Mouse (Mus musculus) telencephalon, adult 2 months (tissue): ENCODE measurements around the gene Lingo2.

ENCODE experiments used
- DNase-seq: peaks from one replicate; pipeline ENCODE4 v3.0.0-alpha.2; 2011; ENCODE audit warnings: low read depth, low spot score

Gene Lingo2

DNA sequence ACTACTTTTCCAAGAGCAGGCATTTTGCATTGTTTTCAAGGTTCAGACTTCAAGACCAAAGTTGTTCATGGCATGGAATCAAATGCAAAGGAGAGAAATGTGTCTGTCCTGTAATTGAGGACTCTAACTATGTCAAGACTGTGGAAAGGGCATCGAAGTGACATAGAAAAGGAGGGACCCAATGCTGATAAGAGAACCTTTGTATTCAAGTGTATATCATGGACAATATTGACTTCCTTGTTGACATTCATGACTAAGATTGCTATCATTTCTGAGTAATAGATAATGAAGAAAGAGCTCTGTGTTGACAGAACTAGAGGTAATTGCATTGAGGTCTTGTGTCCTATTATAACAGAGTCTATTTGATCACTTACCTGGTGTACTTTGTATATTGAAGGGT lies 390.6 kb downstream of the Lingo2 start:
- no peak for DNase-seq

DNA sequence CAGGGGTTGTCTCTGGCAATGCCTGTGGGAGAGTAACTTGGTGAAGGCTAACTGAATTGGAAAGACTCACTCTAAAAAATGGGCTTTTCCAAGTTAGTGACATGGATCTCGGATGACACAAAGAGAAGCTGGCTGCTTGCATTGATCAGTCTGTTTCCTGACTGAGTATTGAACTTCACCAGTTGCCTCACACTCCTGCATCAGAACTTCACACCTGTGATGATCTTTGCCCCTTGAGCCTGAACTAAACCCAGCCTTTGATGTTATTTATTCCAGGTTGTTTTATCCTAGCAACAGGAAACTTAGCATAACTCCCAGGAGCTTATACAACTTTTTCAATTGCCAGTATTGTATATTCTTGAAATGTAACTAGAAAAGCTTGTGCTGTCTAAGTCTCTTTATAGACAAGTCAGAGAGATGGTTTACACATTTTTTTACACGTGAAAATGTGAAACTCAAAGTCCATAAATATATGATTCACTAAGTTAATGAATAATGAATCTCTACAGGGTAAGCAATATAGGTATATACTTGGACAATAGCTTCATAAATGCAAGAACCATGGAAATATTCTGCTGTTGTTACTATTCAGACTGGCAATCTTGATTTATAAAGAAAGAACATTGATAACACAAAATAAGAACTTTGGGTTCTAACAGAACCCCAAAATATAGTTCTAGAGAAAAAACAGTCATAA lies 410.7 kb downstream of the Lingo2 start:
- no peak for DNase-seq

DNA sequence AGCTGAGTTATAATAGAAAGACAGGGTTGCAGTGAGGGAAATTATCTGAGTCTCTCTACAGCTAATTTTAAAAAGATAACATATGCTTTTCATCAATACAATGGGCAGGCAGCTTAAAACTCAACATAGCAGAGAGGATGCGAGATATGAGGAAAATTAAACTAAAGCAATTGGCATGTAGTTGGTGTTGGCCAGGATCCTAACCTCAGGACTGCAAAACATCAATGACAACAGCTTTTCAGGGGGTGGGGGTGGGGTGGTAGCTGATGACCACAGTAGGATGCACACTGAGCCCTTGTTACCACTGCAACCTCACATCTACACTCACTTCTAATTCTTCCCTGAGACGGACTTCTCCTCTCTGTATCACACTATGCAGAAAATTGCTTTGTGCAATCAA lies 417.7 kb downstream of the Lingo2 start:
- DNase-seq: no peak

DNA sequence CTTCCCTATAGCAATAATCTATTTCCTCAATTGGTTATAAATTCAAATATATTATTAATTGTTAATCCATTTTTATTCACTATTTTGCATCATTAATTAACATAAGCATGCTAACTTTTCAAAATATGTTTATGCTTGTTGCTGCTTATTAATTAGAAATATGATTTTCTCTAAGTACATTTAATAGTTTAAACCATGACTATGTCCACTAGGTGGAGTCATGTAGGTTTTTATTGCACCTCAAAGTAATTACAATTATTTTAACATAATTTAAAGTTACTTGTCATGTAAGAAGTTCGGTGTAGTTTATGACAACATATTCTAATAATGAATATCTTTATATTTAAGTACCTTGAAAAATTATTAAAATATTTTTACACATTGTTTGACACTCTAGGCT lies 461.3 kb downstream of the Lingo2 start:
- DNase-seq: no peak

DNA sequence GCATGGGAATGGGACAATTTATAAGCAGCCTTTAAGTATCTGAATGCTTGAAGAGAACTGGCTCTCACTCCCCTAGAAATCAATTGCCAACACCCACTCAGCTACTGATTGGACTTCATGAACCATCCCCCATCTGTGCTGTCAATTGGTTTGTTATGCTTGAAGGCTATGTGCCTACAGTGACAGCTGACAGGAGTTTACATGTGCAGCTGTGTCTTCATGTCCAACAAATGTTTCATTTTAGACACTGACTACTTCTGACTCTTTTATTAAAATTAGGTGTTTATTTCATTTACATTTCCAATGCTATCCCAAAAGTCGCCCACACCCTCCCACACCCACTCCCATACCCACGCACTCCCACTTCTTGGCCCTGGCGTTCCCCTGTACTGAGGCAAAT lies 516.3 kb downstream of the Lingo2 start:
- DNase-seq: peak; percentile 23

DNA sequence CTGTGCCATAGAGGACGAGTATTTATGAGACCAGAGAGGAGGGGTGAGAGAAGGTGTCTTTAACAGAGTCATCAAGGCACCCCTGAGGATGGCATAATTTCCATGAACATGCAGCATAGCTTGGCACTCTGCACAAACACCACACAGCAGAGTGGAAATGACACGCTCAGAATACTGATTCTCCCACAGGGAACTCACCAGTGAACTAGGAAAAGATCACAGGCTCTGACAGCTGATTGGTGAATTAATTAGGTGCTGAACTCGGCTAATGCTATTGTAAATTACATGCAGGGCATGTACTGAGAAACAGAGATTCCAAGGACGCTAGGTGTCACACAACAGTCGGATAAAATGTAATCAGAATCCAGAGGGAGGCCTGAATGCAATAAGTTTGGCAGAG lies 525.4 kb downstream of the Lingo2 start:
- DNase-seq: no peak

DNA sequence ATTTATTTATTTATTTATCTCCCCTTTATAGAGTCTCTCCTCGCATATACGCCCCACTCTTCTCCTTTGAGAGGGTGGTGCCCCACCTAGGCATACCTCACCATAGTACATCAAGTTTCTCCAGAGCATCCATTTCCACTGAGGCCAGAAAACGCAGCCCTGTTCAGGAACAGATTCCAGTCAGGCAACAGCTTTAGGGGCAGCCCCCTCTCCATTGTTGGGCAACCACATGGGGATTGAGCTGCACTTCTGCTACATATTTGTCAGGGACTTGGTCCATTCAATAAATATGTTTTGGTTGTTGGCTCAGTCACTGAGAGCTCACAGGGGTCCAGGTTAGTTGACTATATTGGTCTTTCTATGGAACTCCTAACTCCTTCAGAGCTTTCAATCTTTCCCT lies 544.2 kb downstream of the Lingo2 start:
- no peak for DNase-seq

DNA sequence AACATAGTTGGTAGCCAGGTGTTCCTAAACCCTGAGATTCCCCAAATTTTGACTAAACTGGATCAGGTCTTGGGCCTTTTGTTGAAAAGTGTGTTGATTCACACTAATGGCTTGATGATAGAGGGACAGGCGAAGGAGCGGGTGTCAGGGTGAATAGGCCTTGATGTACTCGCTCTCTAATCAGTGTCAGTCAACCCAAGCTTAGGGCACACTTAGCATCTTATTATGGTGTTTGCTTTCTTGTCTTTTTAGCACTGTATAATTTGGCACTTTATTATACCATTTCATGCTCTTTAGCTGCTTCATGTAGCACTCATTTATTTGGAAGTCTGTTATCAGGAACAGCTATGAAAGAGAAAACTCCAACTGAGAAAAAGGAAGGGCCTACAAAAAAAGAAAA lies 582.6 kb downstream of the Lingo2 start:
- DNase-seq: peak; percentile 6

DNA sequence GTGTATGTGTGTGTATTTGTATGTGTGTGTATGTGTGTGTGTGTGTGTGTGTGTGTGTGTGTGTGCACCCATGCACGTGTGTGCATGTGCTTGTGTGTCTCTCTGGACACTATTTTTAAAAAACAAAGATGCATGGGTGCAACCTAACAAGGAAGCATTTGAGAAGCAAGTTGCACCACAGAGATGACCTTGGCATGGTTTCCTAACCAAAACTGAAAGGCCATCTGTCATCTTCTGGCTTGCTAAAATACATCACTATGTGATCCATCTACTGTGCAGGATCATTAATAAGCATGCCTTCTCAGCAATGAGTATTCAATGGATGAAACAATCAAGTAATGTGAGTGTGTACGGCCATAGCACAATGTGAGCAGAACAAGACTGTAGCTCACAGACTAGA lies 597.1 kb downstream of the Lingo2 start:
- no peak for DNase-seq

DNA sequence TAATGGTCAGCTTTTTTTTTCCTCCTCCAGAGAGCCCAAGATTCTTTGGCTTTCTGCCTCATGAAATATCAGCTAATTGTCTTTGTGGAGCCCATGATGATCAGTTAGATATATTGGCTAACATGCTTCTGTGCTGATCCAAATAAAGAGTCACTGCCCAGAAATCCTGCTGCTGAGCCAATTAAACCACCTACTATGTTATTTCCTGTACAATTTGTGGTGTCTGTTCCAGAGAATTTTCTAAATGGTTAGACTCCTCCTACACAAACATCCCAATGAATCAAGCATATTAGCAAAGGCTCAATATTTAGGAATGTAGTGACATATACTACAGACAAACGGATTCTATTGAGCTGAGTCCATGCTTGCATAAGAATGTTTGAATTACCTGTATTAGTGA lies 619.8 kb downstream of the Lingo2 start:
- DNase-seq: no peak

DNA sequence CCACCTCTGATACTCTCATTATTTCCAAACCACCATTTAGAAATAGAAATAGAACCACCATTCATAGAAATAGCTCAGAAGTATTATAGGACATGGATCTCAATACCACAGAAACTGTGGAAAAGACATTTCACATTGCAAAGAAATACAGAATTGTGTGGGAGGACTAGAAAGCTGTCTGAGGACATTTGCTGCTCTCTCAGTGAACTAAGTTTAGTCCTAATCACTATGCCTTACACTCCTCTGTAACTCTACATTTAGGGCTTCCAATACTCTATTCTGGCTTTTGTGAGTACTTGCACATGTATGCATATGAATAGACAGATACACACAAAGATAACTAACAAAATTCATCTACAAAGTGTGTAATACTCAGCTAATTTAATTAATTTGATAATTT lies 625.9 kb downstream of the Lingo2 start:
- peak; percentile 50 for DNase-seq

DNA sequence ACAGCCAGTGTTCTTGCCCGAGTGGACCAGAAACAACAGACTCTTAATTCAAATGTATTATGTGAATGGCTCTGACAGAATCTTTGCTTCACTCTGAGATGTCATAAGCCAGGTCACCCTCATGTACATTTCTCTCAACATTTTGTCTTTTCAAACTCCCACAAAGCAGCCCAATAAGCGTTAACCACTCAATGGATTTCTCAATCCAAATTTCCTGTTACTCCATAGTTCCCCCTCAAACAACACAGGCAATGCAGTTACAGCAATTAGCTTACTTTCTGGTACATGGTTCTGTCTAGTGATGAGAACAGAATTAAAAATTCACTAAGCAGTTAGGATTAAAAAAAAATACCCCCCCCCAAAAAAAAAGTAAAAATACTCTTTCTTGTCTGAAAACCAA lies 638.5 kb downstream of the Lingo2 start:
- DNase-seq: no peak

DNA sequence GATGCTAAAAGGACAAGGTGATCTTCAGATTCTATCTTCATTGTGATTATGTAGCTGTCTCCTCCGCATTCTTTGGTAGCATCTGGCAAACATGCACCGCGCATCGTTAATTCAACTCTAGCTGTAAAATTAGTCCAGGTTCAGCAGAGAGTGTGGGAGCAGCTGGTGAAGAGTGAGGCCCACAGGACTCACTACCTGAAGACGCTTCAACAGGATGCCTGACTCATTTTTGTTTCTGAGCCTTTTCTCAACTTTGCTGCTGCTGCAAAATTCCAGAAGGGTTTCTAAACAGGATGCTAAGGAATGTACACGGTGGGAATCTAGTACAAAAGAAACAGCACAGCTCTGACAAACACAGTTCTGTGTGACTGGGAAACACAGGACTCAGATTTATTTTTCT lies 640.1 kb downstream of the Lingo2 start:
- no peak for DNase-seq

DNA sequence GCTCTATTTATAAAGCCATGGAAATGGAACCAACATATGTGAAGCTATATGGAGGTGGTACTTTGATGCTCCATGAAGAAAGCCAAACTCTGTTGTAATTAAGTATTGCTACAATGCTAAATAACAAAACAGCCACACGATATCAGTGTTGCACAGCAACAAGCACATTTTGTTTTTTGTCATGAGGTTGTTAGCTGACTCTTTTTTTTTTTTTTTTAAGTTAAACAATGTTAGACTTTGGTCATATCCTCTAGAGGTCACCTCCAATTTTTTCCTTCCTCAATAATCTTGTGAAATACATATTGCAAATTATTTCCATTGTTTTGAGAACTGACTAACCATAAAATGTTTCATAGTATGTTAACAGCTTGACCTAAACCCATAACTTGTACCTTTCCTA lies 646.3 kb downstream of the Lingo2 start:
- DNase-seq: no peak

DNA sequence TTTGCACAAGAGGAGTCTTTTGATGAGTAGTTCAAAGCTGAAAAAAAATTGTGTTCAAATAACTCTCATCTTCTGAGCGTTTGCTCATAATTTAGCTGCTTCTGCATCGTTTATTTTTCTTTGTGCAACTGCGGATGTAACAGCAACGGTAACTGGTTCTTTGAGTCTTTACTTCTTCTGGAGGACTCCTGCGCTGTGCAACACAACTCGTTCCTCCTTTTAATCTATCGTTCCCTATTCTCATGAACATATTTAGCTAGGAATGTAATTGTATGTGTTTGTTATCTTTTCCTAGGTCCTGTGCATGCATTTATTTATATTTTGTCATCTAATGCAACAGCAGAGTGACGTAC lies 661.9 kb downstream of the Lingo2 start:
- no peak for DNase-seq

DNA sequence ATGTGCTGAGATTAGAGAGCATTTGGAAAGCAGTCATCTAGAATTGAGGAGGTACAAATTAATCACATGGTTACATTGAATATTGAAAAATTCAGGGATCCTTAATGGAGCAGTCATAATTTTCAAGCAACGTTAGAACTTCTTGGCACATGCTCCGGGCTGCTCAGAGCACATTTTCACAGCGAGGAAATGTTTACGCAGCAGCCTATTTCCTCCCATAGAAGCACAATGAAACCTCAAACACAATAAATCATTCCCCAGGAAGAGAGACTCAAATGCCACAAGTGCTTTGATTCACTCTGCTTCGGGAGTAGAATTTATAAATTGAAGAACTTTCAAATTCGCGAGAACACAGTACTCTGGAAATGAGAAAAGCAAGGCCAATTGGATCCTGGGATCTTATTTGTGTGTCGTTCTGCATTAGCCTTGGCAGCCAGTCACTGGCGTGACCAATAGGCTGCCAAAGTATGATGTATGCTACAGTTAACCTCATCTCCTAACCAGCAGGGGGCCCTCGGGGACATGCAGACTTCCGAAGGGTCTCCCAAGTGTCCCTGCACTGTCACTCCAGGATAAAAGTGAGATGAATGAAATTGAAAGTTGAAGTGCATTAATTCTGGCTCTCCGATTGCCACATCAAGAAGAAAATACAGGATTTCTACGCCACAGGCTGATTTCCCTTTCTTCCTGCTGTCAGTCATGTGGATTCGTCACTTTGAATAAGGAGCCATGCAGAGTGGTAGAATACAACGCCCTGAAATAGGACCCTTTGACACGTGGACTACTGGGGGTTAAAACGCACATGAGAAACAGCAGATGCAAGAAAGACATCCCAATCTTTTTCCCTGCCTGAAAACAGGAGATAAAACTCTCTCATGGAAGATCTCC lies 662.5 kb downstream of the Lingo2 start:
- peak; percentile 68 for DNase-seq

DNA sequence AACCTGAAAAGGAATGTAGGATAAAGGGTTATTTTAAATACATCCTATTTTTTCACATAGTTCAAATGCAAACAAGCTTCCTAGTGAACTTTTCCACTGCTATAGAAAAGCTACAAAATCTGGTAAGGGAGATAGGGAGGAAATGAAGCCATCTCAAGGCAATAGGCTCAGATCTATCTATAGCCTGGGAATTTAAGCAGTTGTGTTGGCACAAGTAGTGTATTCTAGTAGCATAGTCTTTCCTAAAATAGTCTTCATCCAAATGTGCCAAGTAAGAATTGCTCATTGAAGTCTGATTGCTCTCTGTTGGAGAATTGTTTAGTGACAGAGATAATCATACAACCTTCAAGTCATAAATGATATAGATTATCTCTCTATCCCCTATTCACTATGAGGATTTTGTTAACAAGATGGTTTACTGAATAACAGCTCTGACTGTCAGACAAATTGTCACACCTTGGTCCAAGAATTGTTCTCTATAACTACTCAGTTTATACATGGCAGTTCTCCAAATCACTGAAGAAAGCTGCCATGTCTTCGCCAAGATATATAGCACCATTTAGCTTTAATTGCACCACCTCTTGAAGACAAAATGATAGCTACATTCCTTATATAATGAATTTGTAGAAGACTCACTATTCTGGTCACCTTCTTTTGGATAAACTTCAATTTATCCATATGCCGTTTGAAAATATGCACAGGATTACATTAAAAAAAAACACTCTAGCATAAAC lies 688.9 kb downstream of the Lingo2 start:
- peak; percentile 50 for DNase-seq

DNA sequence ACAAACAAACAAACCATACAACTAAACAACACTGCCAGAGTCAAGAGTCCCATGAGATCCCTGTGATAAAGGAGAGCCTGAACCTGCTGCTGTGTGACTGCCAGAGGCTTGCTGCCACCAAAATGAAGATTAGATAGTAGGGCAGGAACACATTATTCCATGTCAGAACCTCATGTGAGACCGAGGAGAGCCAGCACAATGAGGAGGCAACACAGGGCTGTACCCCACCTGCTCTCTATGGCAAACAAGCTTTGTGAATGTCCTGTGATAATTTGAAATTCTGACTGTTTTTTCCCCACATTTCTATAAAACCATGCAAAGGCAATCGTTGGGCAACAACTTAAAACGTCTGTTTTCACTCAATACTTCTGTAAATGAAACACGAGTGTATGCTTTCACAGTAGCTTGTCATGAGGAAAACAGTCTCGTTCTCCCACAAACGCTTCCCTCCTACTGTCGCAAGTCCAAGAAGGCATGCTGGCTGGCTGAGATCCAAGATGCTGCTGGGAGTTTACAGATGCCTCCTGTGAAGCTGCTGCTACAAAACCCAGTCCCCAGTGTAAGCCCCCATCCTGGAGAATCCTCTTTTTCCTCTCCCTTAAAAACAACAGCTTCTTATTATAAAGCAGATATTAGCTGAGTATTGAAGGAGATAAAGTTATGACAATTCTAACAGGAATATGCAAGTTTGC lies 765.2 kb downstream of the Lingo2 start:
- DNase-seq: peak; percentile 40

DNA sequence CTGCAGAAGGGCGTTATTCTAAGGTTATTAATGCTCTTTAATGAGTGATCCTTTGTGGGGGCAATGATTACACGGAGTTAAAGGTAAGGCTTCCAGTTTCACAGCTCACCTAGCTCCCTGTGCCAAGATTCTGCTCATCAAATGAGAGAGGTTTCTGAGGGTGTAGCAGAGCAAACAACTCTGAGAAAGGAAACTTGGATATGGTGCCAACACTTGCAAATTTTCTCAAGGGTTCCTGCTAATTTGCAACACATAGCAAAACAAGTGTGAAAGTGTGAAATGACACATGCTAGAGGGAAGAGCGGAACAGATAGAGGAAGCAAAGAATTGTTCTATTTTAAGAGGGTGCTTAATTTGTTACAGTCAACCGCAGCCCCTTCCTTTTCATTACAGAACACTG lies 767.9 kb downstream of the Lingo2 start:
- peak; percentile 69 for DNase-seq

DNA sequence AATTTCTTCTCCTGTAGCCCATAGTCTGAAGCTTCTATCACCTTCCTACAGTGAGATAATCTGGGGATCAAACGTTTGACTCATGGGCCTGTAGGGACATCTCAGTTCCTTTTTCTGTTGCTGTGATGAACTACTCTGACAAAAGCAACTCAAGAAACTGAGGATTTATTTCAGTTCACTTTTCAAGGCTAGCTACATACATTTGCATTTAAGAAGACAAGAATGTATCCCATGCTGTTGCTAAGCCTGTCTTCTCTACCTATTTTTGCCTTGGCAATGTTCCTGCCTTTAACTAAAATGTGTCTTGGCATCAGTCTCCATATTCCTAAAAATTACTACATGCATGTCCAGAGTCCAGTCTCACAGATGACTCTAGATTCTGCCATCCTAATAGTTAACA lies 781.4 kb downstream of the Lingo2 start:
- DNase-seq: peak; percentile 46

DNA sequence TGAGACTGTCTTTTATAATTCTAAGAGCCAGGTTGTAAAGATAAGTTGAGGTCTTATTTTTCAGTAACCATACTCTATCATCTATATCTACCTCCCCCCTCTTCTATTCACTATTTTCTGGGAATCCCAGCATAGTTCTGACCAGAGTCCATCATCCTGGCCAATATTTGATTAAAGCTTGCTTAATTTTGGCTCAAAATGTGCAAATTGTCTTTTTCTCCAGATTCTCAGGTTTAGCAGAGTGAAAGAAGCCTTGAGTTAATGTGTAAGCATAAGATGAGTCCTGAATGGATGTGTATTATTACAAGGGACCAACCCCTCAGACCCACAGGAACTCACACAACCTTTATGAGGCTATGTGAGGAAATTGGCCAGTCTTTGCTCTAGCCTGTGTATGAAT lies 820.2 kb downstream of the Lingo2 start:
- DNase-seq: no peak

DNA sequence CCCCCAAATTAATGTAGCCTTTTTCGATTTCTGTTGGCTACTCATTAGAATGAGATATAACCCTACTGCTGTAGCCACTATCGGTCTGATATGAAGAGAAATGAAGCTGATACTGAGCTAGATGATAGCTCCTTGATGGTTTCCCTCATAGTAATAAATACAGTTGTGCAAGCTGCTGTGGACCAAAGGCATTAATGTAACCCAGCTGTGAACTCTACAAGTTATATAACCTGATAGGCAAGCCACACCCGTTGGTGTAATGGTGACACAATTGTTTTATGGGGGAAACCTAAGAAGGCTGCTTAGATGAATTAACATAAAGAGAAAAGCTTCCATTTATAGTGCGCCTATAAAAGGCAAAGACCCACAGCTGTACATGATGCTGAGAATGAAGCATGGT lies 856.1 kb downstream of the Lingo2 start:
- no peak for DNase-seq
